Mouse (Mus musculus): ENCODE data around the gene Fam83e.

The Fam83e gene

GRCm38 (mm10) chr7:45715090-45715708, 5.8 kb upstream of the Fam83e start, which contains the start of gene Rpl18:
TSS of gene Rpl18 (plus strand) at chr7:45715457.
- peak; percentile 93 for DNase-seq (ENCODE audit: low spot score)

DNA sequence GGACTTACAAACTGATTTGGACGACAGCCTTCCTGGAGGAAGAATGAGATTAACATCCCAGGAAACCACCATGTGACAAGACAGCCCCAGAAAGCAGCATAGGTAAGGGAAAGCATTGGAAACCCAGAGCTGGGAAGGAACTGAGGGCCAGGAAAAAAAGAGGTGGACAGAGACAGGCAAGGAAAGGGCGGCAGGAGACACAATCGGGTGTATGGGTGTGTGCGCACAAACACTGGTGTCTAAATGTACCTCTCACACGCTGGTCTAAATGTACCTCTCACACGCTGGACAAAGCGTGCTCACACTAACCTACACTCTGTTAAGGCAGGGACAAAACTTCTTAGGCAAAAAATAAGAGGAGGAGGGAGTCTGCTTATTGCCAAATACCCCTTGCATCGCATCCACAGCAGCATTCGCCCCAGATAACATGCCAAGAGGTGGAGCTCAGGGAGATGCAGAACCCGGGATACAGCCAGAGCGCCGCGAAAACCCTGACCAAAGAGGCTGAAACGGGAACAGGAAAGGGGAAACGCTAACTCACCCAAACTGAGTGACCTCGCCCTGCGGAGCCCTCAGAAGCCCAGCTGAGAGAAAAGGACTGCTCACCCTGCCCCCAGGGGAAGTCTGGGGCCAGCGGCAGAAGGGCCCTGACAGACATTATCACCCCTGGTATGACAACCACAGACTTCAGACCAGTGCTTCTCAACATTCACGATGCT, 5.1 kb upstream of the Fam83e start:
- no peak for DNase-seq (ENCODE audit: low spot score)

GRCm38 (mm10) chr7:45716460-45716857, 4.6 kb upstream of the Fam83e start:
- DNase-seq (ENCODE audit: low spot score): no peak

DNA sequence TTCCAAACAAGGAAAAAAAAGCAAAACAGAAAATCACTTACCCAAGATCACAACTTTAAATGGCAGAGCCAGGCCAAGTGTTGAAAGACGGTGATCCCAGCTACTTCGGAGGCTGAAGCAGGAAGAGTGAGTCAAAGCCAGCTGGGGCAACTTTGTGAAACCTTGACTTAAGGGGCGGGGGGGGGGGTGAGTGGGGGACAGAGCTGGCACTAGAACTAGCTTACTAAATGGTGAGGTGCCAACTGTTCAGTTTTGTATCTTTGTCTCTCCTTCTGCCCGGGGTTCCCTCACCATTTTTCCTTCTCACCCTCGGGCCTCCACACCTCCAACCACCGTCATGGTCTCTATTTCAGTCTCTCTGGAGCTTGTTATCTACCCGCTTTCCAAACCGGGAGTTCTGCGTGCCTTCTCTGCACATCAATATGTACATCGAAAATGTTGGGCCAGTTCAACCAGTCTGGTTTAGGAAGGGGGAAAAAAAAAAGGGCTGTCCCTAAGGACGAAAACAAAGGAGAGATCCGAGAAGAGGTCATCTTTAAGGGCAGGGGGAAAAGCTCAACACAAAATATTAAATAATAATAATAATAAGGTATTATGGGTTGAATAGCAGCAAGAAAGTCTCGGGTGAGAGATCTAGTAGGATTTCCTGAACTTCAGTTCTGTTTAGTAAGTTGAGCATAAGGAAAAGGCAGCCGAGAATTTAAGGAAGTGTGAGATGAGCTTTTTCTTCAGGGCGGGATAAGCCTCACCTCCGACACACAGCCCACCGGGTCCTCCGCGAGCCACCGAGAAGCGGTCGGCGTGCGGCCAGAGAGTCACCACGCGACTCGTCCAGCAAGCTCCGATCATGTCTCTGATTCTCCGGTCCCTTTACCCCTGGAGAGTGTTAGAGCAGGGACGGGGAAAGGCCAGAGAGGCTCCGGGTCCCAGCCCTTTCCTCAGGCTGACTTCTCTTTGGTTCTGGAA, 3.8 kb upstream of the Fam83e start:
- no peak for DNase-seq (ENCODE audit: low spot score)

DNA sequence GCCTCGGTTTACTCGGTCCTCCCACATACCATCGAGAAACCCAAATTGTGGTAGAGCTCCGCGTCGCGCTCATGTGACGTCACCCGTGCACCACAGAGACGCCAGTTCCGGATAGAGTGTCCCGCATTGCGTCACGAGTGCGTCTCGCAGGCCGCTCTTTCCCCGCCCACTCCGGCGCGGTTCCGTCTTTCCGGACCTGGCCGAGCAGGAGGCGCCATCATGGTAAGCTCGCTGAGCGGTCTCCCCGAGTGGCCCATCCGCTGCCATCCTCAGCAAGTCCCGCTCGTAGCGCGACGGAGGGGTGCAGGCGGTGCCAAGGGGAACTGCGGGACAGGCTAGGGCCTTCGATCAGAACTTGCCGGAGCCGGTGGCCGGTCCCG, 3.1 kb upstream of the Fam83e start, which contains the start of gene Sphk2:
TSS of gene Sphk2 (minus strand) at position 85 of the 380 bp plus-strand sequence.
- DNase-seq (ENCODE audit: low spot score): peak; percentile 98

GRCm38 (mm10) chr7:45718331-45718730, 2.7 kb upstream of the Fam83e start:
- DNase-seq (ENCODE audit: low spot score): no peak

DNA sequence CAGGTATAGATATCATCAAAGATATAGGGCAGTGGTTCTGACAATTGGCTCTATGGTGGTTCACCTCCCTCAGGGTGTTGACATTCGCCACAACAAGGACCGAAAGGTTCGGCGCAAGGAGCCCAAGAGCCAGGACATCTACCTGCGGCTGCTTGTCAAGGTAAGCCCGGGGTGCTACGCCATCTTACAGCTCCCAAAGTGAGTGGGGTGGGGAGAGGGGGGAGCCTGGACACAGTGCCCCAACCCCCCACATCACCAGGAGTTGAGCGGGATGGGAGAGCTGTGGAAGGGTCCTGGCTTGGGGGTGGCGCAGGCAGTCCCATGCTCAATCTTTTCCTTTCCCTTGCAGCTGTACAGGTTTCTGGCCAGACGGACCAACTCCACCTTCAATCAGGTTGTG, 1.8 kb upstream of the Fam83e start:
- DNase-seq (ENCODE audit: low spot score): no peak

DNA sequence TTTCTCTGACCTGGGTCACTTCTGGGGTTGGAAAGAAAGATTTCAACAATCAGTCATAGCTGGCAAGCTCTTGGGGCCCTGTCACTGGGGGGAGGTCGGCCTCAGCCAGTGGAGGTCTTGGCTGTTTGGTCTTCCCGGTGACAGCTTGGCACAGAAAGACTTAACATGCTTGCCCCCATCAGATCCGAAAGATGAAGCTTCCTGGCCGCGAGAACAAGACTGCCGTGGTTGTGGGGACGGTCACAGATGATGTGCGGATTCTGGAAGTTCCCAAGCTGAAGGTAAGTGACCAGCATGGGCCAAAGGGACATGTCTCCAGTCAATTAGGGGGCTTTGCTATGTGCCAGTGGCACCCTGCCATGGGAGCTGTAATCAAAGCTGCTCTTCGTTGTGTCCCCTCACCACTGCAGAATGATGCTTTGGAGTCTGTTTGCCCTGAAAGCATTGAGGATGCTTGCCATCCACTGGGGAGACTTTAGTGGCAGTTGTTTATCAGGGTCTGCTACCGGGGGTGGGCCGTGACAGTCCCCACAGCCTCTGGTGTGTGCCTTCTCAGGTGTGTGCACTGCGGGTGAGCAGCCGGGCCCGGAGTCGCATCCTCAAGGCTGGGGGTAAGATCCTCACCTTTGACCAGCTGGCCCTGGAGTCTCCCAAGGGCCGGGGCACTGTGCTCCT, 1.1 kb upstream of the Fam83e start:
- no peak for DNase-seq (ENCODE audit: low spot score)

DNA sequence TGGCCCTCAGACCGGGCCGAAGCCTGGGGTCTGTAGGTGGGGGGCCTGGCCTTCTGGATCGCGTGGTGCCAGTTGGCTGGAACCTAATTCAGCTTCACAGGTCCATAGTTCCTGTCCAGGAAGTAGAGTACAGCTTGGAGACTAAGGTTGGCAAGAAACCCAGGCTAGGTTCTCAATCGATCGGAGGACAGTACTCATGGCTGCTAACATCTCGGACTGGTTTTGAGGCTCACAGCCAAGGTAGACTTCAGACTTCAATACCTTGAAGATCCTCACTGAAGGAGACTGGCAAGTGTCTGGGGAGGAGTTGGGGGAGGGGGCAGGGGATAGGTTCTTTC, 191 bp downstream of the Fam83e start:
- DNase-seq (ENCODE audit: low spot score): no peak

DNA sequence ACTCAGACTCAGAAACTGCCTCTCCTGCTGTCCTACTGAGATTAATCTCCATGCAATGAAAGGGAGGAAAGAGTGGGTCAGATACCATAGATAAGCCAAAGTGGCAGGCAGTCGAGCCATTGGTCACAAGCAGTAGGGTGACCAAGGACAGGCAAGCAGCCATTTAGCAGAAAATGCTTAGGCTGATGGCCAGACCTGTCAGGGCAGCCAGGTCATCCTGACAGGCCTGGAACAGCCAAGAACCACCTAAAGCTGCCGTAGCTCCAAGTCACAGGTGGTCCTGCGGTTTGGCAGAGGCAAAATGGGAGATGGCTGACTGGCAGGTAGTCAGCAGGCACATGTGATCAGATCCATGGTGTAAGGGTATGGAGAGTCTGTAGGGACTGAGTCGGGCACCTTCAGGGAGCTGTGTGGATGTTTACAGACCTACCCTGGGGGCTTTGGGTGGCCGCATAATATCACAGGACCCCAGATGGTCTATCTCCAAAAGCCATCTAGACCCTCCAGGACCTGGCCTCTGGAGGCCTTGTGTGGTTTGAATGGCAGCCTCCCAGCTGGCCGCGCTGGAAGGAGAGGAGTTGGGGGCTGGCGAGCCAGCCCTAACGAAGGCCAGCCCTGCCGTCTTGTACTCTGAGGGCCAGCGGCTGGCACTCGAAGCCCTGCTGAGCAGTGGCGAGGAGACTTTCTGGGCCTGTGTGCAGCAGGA, 783 bp downstream of the Fam83e start:
- no peak for DNase-seq (ENCODE audit: low spot score)

GRCm38 (mm10) chr7:45722348-45722713, 1.3 kb downstream of the Fam83e start:
- no peak for DNase-seq (ENCODE audit: low spot score)

DNA sequence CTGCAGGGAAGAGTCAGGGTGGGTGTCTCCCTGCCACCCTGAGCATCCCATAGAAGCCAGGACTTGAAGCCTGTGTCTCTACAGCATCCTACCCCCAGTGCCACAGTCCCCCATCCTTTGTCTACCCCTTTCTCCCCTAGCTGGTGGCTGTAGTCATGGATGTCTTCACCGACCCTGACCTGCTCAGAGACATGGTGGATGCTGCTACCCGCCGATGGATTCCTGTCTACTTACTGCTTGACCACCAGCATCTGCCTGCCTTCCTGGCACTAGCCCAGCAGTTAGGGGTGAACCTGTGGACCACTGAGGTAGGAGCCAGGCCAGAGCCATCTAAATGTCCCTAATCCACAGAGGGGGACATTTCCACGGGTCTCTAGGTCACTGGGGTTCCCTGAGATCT, 2.3 kb downstream of the Fam83e start:
- DNase-seq (ENCODE audit: low spot score): no peak

GRCm38 (mm10) chr7:45723781-45724180, 2.8 kb downstream of the Fam83e start:
- DNase-seq (ENCODE audit: low spot score): no peak

DNA sequence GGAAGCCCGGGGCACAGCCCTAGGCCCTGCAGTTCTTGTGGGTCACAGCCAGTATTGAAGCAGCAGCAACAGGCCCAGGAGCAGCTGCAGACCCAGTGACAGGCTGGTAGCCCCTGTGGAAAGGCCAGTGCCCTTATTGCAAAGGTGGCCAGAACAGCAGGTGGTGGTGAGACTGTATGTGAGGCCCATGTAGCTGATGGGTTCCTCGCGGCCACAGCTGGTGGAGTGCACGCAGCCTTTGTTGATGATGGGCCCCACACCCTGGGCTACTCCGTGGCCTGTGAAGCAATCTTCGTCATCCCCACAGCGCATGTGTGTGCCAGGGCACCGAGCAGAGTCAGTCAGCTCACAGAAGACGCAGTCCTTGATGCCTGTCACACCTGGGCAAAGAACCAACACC, 4.1 kb downstream of the Fam83e start:
- no peak for DNase-seq (ENCODE audit: low spot score)

- no peak for DNase-seq (ENCODE audit: low spot score)
Measured at GRCm38 (mm10) chr7:45725713-45726112, 4.7 kb downstream of the Fam83e start, which contains the start of gene Spaca4. TSS of gene Spaca4 (minus strand) at chr7:45725813.

- no peak for DNase-seq (ENCODE audit: low spot score)
Measured at GRCm38 (mm10) chr7:45726419-45726818, 5.4 kb downstream of the Fam83e start.

DNA sequence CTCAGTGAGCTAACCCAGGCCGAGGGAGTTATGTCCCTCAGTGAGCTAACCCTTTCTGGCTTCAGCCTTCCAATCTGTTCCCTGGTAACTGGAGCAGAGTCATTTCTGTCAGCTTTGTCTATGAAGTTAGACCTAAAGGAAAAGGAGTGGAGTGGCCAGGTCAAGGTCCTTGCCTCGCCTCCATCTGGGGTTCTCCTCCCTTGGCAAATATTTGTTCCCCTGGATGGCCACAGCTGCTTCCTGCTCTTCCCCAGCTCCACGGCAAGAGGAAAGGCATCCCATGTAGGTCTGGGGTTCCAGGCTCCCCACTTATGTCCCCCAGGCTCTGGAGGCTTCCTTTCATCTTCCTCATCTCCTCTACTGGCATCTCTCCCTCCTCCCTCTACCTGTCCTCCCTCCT, 6.6 kb downstream of the Fam83e start:
- no peak for DNase-seq (ENCODE audit: low spot score)

- no peak for DNase-seq (ENCODE audit: low spot score)
Measured at GRCm38 (mm10) chr7:45730727-45731431, 9.9 kb downstream of the Fam83e start.

DNA sequence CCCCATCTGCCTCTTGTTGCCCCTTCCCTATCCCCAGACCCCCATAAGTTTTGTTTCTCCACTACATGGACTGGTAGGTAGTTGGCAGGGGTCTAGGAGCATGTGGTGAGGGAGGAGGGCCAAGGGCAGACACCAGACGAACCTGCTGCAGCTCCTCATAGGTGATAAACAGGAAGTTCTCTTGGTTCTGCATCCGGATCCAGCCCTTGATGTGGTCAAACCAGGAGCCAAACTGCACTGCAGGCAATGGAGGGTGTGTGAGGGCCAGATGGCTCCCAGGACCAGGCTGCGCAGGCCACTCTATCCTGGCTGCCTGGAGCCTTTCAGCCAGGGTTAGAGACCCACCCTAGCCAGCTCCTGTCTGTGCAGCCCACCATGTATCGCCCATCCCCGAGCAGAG, 12.5 kb downstream of the Fam83e start:
- no peak for DNase-seq (ENCODE audit: low spot score)

GRCm38 (mm10) chr7:45739162-45739763, 18.3 kb downstream of the Fam83e start:
- DNase-seq (ENCODE audit: low spot score): peak; percentile 81

All from c-Kit-positive CD71-positive TER-119-positive erythroid progenitor cells, embryonic 14.5 days (primary cell).